Mouse (Mus musculus) R1 (cell line): Measurements from ENCODE around the gene Mettl17.
"Not testable (repeated sequence)": the region's sequence is repeated elsewhere in the genome, so short reads cannot be mapped to it uniquely, and the experiment has no call there.

Experiments used
- DNase-seq: peaks from one replicate; pipeline ENCODE4 v3.0.0-alpha.2; 2018; ENCODE audit warnings: low read depth, low spot score

Mettl17 gene

GRCm38 (mm10) chr14:51884598-51885331 is at the start of gene Mettl17:
Mettl17 (plus strand) TSS chr14:51884842.
- peak; percentile 99 for DNase-seq

GRCm38 (mm10) chr14:51838480-51838879 is 46.2 kb upstream of the Mettl17 start:
- DNase-seq: peak; percentile 18

GRCm38 (mm10) chr14:51842250-51842649 is 42.4 kb upstream of the Mettl17 start:
- DNase-seq: no peak

- DNase-seq: no peak
Measured at GRCm38 (mm10) chr14:51842781-51843180, 41.9 kb upstream of the Mettl17 start.

GRCm38 (mm10) chr14:51843882-51844281 is 40.8 kb upstream of the Mettl17 start:
- no peak for DNase-seq

- DNase-seq: no peak
Measured at GRCm38 (mm10) chr14:51846566-51846965, 38.1 kb upstream of the Mettl17 start.

GRCm38 (mm10) chr14:51851006-51851405 is 33.6 kb upstream of the Mettl17 start:
- DNase-seq: not testable (repeated sequence)

GRCm38 (mm10) chr14:51853399-51853798 is 31.2 kb upstream of the Mettl17 start, which contains the start of gene Ear6:
Ear6 (plus strand) TSS chr14:51853699.
- no peak for DNase-seq

- not testable (repeated sequence) for DNase-seq
Measured at GRCm38 (mm10) chr14:51855280-51855679, 29.4 kb upstream of the Mettl17 start.

- DNase-seq: peak; percentile 1
Measured at GRCm38 (mm10) chr14:51863603-51864002, 21.0 kb upstream of the Mettl17 start.

GRCm38 (mm10) chr14:51870756-51871155 is 13.9 kb upstream of the Mettl17 start:
- peak; percentile 0 for DNase-seq

- DNase-seq: peak; percentile 0
Measured at GRCm38 (mm10) chr14:51871741-51872140, 12.9 kb upstream of the Mettl17 start.

GRCm38 (mm10) chr14:51877517-51877916 is 7.1 kb upstream of the Mettl17 start:
- no peak for DNase-seq

- DNase-seq: peak; percentile 94
Measured at GRCm38 (mm10) chr14:51883527-51884030, 1.1 kb upstream of the Mettl17 start.

- peak; percentile 58 for DNase-seq
Measured at GRCm38 (mm10) chr14:51884031-51884544, 554 bp upstream of the Mettl17 start.

- DNase-seq: peak; percentile 73
Measured at GRCm38 (mm10) chr14:51886051-51886450, 1.4 kb downstream of the Mettl17 start.

- no peak for DNase-seq
Measured at GRCm38 (mm10) chr14:51889833-51890232, 5.2 kb downstream of the Mettl17 start.

- DNase-seq: peak; percentile 66
Measured at GRCm38 (mm10) chr14:51892191-51892939, 7.7 kb downstream of the Mettl17 start, which contains the start of gene Slc39a2. Slc39a2 (plus strand) TSS chr14:51892889.

GRCm38 (mm10) chr14:51893094-51893794 is 8.6 kb downstream of the Mettl17 start:
- DNase-seq: peak; percentile 68

- DNase-seq: no peak
Measured at GRCm38 (mm10) chr14:51893809-51894208, 9.2 kb downstream of the Mettl17 start.

- DNase-seq: no peak
Measured at GRCm38 (mm10) chr14:51895071-51895470, 10.4 kb downstream of the Mettl17 start.

- no peak for DNase-seq
Measured at GRCm38 (mm10) chr14:51896019-51896418, 11.4 kb downstream of the Mettl17 start.
